Mouse (Mus musculus): ENCODE measurements at regions not wholly inside any gene's neighbourhood (a gene's known extent, or its start where the extent isn't known, plus 50 kb on each side); places are given as distances from the start of the nearest gene placed in this dataset.

DNA sequence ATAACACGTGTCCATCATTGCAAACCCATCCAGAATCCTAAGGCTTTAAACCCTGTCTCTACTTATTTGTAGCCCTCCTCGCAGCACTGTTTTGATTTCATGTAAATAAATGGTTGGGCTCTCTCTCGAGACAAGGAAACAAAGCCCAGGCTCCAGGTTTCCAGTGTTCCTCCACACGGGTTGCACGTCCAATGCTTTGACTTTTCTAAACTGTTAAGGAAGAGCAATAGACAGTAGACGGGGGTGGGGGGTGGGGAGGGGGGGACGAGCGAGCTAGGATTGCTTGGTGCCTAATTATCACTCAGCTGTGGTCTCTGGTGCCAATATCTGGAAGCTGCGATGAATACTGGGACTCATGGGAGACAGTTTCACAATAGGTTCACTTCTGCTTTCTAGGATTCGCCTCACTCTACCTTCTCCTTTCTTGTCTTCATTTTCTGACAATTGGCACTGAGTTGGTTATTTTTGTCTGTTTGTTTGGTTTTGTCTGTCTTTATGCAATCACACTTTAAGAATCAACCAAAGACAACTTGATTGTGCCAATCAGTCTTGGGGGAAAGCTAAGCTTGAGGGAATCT is 179.3 kb upstream of the Ccdc122 start:
- no peaks in the 10 kb centered on the region for H3K9me3 ChIP-seq
- H3K27me3 ChIP-seq: no peaks in the 10 kb centered on the region
- no peak for ATAC-seq (ENCODE audit: low FRiP score, low read depth)
- H3K27ac ChIP-seq (replicated peaks): no peak overlapping the region
- no peak overlapping the region for H3K4me3 ChIP-seq
- no peak overlapping the region for H3K9ac ChIP-seq (replicated peaks)
- H3K36me3 ChIP-seq: no peaks in the 10 kb centered on the region
- 70% methylated on average over 10 of the region's 10 CpGs for WGBS
- H3K4me2 ChIP-seq (replicated peaks): no peak overlapping the region
- no peaks in the 10 kb centered on the region for H3K4me1 ChIP-seq

- H3K9ac ChIP-seq (replicated peaks): no peak overlapping the region
- no peak overlapping the region for H3K27ac ChIP-seq (replicated peaks)
- H3K4me2 ChIP-seq (replicated peaks): no peak overlapping the region
- H3K9me3 ChIP-seq: no peaks in the 10 kb centered on the region
- no peak overlapping the region for H3K4me3 ChIP-seq
- no peaks in the 10 kb centered on the region for H3K36me3 ChIP-seq
- ATAC-seq (ENCODE audit: low FRiP score, low read depth): no peak
- no peaks in the 10 kb centered on the region for H3K4me1 ChIP-seq
- no peaks in the 10 kb centered on the region for H3K27me3 ChIP-seq
- 85% methylated on average over 8 of the region's 8 CpGs for WGBS
Measured at GRCm38 (mm10) chr14:76856591-76856990, 180.0 kb upstream of the Ccdc122 start.

DNA sequence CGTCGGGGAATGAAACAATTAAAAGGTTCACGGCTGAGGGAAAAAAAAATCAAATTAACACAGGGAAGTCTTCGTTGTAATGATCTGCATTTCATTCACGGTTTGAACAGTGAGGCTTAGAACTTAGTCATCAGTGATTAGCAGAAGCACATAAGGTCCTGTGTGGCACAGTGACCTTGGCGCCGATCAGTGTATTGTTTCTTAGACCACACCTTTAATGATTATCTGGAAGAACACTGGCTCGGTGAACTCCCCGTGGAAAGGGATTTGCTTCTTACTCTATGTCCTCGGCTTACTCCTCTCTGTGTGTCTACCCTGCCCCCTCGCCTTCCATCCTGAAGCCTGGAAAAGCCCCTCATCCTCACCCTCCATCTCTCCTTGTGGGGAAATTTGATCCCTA is 181.6 kb upstream of the Ccdc122 start:
- H3K4me1 ChIP-seq: no peaks in the 10 kb centered on the region
- H3K36me3 ChIP-seq: no peaks in the 10 kb centered on the region
- no peak overlapping the region for H3K4me3 ChIP-seq
- no peaks in the 10 kb centered on the region for H3K27me3 ChIP-seq
- H3K9me3 ChIP-seq: no peaks in the 10 kb centered on the region
- H3K9ac ChIP-seq (replicated peaks): no peak overlapping the region
- no peak for ATAC-seq (ENCODE audit: low FRiP score, low read depth)
- 78% methylated on average over 11 of the region's 11 CpGs for WGBS
- no peak overlapping the region for H3K4me2 ChIP-seq (replicated peaks)
- no peak overlapping the region for H3K27ac ChIP-seq (replicated peaks)

DNA sequence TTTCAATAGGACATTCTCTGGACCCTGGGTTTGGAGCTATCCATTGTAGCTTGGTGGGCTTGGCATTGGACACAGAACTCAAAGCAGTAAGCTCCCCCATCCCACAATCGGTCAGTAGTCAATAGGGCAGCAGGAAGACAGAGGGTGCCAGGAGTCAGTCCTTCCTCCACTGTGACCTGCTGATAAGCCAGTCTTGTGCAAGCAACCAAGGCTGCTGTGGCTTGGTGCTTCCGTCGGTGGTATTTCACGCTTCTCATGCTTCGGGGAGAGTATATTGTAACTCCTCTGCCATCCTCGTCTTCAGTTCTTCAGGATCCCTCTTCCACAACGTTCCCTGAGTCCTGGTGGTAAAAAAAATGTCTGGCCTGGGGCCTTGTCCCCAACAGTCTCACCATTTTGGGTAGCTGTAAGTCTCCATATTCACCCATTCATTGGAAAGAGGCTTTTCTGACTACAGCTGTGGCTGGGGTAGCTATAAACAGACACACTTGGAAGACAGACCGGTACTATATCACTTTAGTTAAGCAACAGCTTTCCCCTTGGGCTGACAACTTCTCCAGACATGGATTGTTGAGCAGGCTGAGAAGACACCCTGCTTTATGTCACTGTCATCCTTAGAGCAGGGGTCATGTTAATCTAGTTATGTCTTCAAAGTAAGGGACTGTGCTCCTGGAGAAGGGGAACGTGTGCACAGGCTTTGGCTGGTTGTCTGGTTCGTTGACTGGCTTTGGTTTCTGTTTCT is 184.9 kb upstream of the Ccdc122 start:
- H3K27ac ChIP-seq (replicated peaks): no peak overlapping the region
- no peak for ATAC-seq (ENCODE audit: low FRiP score, low read depth)
- H3K9ac ChIP-seq (replicated peaks): no peak overlapping the region
- no peak overlapping the region for H3K4me3 ChIP-seq
- H3K27me3 ChIP-seq: no peaks in the 10 kb centered on the region
- H3K4me2 ChIP-seq (replicated peaks): no peak overlapping the region
- H3K36me3 ChIP-seq: no peaks in the 10 kb centered on the region
- 85% methylated on average over 10 of the region's 10 CpGs for WGBS
- no peaks in the 10 kb centered on the region for H3K4me1 ChIP-seq
- H3K9me3 ChIP-seq: no peaks in the 10 kb centered on the region

- WGBS: 84% methylated on average over 4 of the region's 4 CpGs
- Histone ChIP-seq H3K27me3 (no peaks in the 10 kb centered on the region), H3K4me3 (no peak overlapping the region), H3K4me1 (no peaks in the 10 kb centered on the region), H3K36me3 (no peaks in the 10 kb centered on the region), H3K9me3 (no peaks in the 10 kb centered on the region), H3K27ac (replicated peaks) (no peak overlapping the region), H3K9ac (replicated peaks) (no peak overlapping the region), H3K4me2 (replicated peaks) (no peak overlapping the region)
- no peak for ATAC-seq (ENCODE audit: low FRiP score, low read depth)
Measured at GRCm38 (mm10) chr14:76850641-76851040, 185.9 kb upstream of the Ccdc122 start.

- 39% methylated on average over 13 of the region's 13 CpGs for WGBS
- H3K9ac ChIP-seq (replicated peaks): no peak overlapping the region
- H3K27ac ChIP-seq (replicated peaks): no peak overlapping the region
- H3K27me3 ChIP-seq: no peaks in the 10 kb centered on the region
- H3K4me2 ChIP-seq (replicated peaks): no peak overlapping the region; the same call in 1 of the 2 replicates
- H3K4me3 ChIP-seq: no peak overlapping the region
- H3K36me3 ChIP-seq: no peaks in the 10 kb centered on the region
- H3K9me3 ChIP-seq: no peaks in the 10 kb centered on the region
- H3K4me1 ChIP-seq: no peaks in the 10 kb centered on the region
- ATAC-seq (ENCODE audit: low FRiP score, low read depth): no peak
Measured at GRCm38 (mm10) chr14:76850051-76850450, 186.5 kb upstream of the Ccdc122 start.

DNA sequence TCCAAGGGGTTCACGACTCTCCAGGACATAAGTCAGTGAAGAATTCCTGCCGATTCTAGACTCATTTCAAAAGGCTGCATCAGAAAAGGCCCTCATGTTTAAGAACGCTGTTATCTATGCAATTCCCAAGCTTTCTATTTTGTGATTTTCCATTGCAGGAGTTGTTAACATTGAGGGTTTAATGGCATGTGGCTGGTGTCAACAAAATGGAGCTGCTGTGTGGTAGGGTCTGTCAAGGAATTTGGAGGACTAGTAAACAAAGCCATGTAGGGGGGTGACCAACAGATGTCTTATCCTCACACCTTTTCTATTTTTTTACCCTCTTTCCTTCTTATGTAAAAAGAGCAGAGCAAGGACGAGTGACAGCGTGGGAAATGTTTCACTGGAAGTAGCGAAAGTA is 186.9 kb upstream of the Ccdc122 start:
- 75% methylated on average over 6 of the region's 6 CpGs for WGBS
- Histone ChIP-seq H3K27me3 (no peaks in the 10 kb centered on the region), H3K4me2 (replicated peaks) (no peak overlapping the region; the same call in 1 of the 2 replicates), H3K36me3 (no peaks in the 10 kb centered on the region), H3K4me3 (no peak overlapping the region), H3K9ac (replicated peaks) (no peak overlapping the region), H3K4me1 (no peaks in the 10 kb centered on the region), H3K9me3 (no peaks in the 10 kb centered on the region), H3K27ac (replicated peaks) (no peak overlapping the region)
- no peak for ATAC-seq (ENCODE audit: low FRiP score, low read depth)

DNA sequence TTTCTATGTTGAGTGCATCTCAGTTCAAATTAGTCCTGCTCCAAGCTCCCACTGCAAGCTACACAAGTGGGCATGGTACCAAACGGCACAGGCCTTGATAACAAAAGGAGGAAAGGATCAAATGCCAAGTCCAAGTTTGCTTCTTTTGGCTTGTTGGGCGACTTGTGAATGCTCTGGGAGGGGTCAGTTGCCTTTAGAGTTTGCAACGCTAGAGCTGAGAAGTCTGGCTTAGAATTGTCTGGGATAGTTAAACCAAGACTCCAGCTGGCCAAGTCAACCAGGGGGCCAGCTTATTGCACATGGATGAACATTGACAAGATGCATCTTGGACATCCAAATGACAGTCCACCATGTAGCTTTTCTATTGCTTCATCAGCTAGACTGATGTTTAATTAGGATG is 187.5 kb upstream of the Ccdc122 start:
- Histone ChIP-seq H3K4me2 (replicated peaks) (no peak overlapping the region), H3K4me3 (no peak overlapping the region), H3K36me3 (no peaks in the 10 kb centered on the region), H3K27me3 (no peaks in the 10 kb centered on the region), H3K27ac (replicated peaks) (no peak overlapping the region), H3K9me3 (no peaks in the 10 kb centered on the region), H3K4me1 (no peaks in the 10 kb centered on the region), H3K9ac (replicated peaks) (no peak overlapping the region)
- 59% methylated on average over 3 of the region's 3 CpGs for WGBS
- ATAC-seq (ENCODE audit: low FRiP score, low read depth): no peak

- Histone ChIP-seq H3K4me2 (replicated peaks) (no peak overlapping the region), H3K9ac (replicated peaks) (no peak overlapping the region), H3K4me3 (no peak overlapping the region), H3K36me3 (no peaks in the 10 kb centered on the region), H3K27ac (replicated peaks) (no peak overlapping the region), H3K27me3 (no peaks in the 10 kb centered on the region), H3K4me1 (no peaks in the 10 kb centered on the region), H3K9me3 (no peaks in the 10 kb centered on the region)
- 87% methylated on average over 3 of the region's 3 CpGs for WGBS
- ATAC-seq (ENCODE audit: low FRiP score, low read depth): no peak
Measured at GRCm38 (mm10) chr14:76845706-76846105, 190.9 kb upstream of the Ccdc122 start.

DNA sequence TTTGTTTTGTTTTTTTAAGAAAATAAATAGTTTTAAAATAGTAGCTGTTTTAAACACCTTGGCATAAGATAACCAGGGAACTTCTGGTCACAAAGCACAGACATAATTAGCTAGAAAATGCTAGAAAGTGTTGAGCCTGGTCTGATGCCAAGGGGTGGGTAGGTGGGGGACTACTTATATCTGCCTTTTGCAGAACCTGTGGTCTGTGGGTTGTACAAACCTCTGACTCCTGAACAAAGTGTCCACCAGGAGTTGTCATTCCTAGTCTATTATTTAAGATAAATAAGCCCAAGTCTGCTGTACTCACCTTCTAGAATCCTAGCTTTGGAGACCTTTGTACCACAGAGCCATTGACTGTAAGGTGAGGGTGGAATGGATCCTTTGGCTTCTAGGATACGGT is 191.9 kb upstream of the Ccdc122 start:
- Histone ChIP-seq H3K36me3 (no peaks in the 10 kb centered on the region), H3K27me3 (no peaks in the 10 kb centered on the region), H3K4me1 (no peaks in the 10 kb centered on the region), H3K4me3 (no peak overlapping the region), H3K9ac (replicated peaks) (no peak overlapping the region), H3K27ac (replicated peaks) (no peak overlapping the region), H3K4me2 (replicated peaks) (no peak overlapping the region), H3K9me3 (no peaks in the 10 kb centered on the region)
- 92% methylated on average over 1 of the region's 1 CpGs for WGBS
- no peak for ATAC-seq (ENCODE audit: low FRiP score, low read depth)

DNA sequence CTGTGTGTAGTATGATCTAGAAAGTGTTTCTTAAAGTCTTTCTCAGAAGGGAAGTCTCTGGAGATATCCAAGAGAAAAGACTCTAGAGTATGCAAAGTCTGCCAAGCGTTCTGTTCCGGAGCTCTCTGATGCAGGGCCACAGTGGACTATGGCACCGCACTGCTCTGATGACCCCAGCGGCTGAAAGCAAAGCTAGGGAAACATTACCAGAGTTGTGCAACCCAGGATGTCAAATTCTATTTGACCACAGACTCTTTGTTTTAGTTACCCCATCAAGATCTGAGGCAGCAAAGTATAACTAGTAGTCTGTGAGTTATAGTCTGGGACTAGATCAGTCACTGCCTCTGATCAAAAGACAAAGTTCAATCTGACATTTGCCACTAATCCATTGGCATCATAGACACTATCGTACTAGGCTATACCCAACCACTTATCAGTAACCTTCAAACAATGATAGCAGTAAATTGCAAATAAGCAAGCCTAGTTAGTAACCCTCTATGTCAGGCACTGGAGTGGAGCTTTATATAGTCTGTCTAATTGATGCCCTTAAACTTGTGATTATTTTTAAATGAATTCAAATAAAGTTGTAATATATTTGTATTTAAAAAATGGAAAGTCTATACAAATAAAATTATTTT is 198.9 kb upstream of the Ccdc122 start:
- H3K27me3 ChIP-seq: no peaks in the 10 kb centered on the region
- ATAC-seq (ENCODE audit: low FRiP score, low read depth): no peak
- H3K4me2 ChIP-seq (replicated peaks): no peak overlapping the region
- H3K9me3 ChIP-seq: no peaks in the 10 kb centered on the region
- no peak overlapping the region for H3K9ac ChIP-seq (replicated peaks)
- H3K4me3 ChIP-seq: no peak overlapping the region
- no peak overlapping the region for H3K27ac ChIP-seq (replicated peaks)
- peaks cover 5% of the 10 kb centered on the region; the same call in 1 of the 2 replicates for H3K4me1 ChIP-seq
- 89% methylated on average over 5 of the region's 5 CpGs for WGBS
- no peaks in the 10 kb centered on the region for H3K36me3 ChIP-seq

DNA sequence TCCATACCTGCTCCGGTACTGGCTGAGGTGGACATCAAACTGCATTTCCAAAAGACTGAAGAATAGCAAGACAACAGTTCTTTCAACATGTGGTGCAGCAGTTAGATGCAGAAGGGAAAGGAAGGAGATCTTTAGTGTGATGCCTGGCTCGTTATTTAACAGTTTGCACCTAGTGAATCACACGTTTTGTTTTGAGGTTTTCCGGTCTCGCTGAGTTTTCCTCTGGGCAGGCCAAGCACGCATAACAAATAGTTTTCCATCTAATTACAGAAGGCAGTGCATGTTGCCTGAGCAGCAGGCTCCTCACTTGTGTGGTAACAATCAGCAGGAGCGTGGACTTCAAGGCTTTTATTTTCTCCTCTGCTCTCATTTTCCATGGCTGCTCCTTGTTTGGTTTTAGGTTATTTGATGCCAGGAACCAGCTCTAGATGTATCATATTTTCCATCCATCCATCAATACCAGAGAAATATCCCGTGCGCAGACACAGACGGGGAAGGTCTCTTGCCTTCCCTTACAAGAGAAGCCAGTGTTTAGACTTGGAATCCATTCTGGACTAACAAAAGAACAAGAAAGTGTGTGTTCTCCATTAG is 199.6 kb upstream of the Ccdc122 start:
- Histone ChIP-seq H3K9ac (replicated peaks) (no peak overlapping the region), H3K4me1 (peaks cover 5% of the 10 kb centered on the region; the same call in 1 of the 2 replicates), H3K36me3 (no peaks in the 10 kb centered on the region), H3K9me3 (no peaks in the 10 kb centered on the region), H3K4me2 (replicated peaks) (no peak overlapping the region), H3K27me3 (no peaks in the 10 kb centered on the region), H3K4me3 (no peak overlapping the region), H3K27ac (replicated peaks) (no peak overlapping the region)
- no peak for ATAC-seq (ENCODE audit: low FRiP score, low read depth)
- WGBS: 71% methylated on average over 10 of the region's 10 CpGs

All from midbrain, embryonic 12.5 days (tissue).